26 mouse cellular contexts compared by ENCODE assay signal in genomic region chr14:30581238-30581637, GRCm38 (mm10).
"Had no signal": no experiment of that assay in that cellular context is flagged by ENCODE, and none has a peak within 500 bp of the region (broad histone marks: within the 10 kb centered on the region; RNA-seq: fewer than 3 reads in every experiment).

No protein-coding gene starts in this region.

- H3K27me3 ChIP-seq: heart, embryonic 12.5 days; hindbrain, embryonic 13.5 days; hindbrain, embryonic 15.5 days; intestine, embryonic 15.5 days; limb, embryonic 12.5 days; liver, embryonic 13.5 days had no signal

- H3K9ac ChIP-seq: heart, embryonic 12.5 days; hindbrain, embryonic 13.5 days; hindbrain, embryonic 15.5 days; intestine, embryonic 15.5 days; limb, embryonic 12.5 days; liver, embryonic 13.5 days had no signal

- H3K27ac ChIP-seq: heart, adult 2 months; heart, embryonic 10.5 days; hindbrain, embryonic 10.5 days; hindbrain, embryonic 13.5 days; hindbrain, embryonic 15.5 days; hindbrain, postnatal 0 days; intestine, embryonic 15.5 days; layer of hippocampus, adult 2 months; left cerebral cortex, adult 2 months; limb, embryonic 10.5 days; limb, embryonic 12.5 days; liver, embryonic 13.5 days had no signal

- DNase-seq: gastrocnemius, postnatal 14 days; gastrocnemius, postnatal 36 days; heart, adult 11 months; heart, adult 2 months; heart, postnatal 10 days; heart, postnatal 4 days; kidney, adult 18-20 months; kidney, adult 8-10 months; kidney, postnatal 25 days; kidney, postnatal 4 days; liver; liver, embryonic 13.5 days had no signal

- H3K9me3 ChIP-seq: heart, embryonic 10.5 days; heart, embryonic 12.5 days; hindbrain, embryonic 10.5 days; hindbrain, embryonic 13.5 days; hindbrain, embryonic 15.5 days; intestine, embryonic 15.5 days; limb, embryonic 10.5 days; limb, embryonic 12.5 days; liver, embryonic 13.5 days had no signal

- H3K36me3 ChIP-seq: heart, embryonic 10.5 days; hindbrain, embryonic 15.5 days; intestine, embryonic 15.5 days had no signal

- H3K4me3 ChIP-seq: heart, adult 2 months; heart, embryonic 10.5 days; heart, embryonic 12.5 days; hindbrain, embryonic 10.5 days; hindbrain, embryonic 13.5 days; hindbrain, embryonic 15.5 days; intestine, embryonic 15.5 days; layer of hippocampus, adult 2 months; left cerebral cortex, adult 2 months; limb, embryonic 10.5 days; limb, embryonic 12.5 days; liver, embryonic 13.5 days had no signal

- H3K4me2 ChIP-seq: heart, embryonic 12.5 days; hindbrain, embryonic 13.5 days; hindbrain, embryonic 15.5 days; intestine, embryonic 15.5 days; limb, embryonic 12.5 days; liver, embryonic 11.5 days; liver, embryonic 13.5 days had no signal

- ATAC-seq: hindbrain, postnatal 0 days; inflammation-experienced regulatory T-cells, adult 6 months; intestine, embryonic 15.5 days; intestine, postnatal 0 days had no signal
